Mouse (Mus musculus) adrenal gland, adult 8-10 months (tissue): Measurements from ENCODE around the gene Pip4k2a. TPM values are rescaled to one million over a fixed set of nuclear protein-coding genes. Genes with fewer than 3 reads are reported as not detected.

Experiments used
- DNase-seq: peaks from one replicate; pipeline ENCODE4 v3.0.0; 2022
- total RNA-seq, 4 experiments: library from RNA; stranded (reverse); gene quantifications; 2 replicates each; pipeline ENCODE4 v1.2.4; 2022

The Pip4k2a gene
- total RNA-seq, 4 experiments from 2014 or later: 35.3 to 46.5 (median 39.4) TPM

GRCm38 (mm10) chr2:18979046-18979445 lies 18.9 kb downstream of the Pip4k2a start:
- DNase-seq: no peak

GRCm38 (mm10) chr2:18977201-18977805 lies 20.6 kb downstream of the Pip4k2a start:
- DNase-seq: no peak

- no peak for DNase-seq
Measured at GRCm38 (mm10) chr2:18976175-18976574, 21.8 kb downstream of the Pip4k2a start.

GRCm38 (mm10) chr2:18974882-18975645 lies 22.9 kb downstream of the Pip4k2a start:
- DNase-seq: no peak

- no peak for DNase-seq
Measured at GRCm38 (mm10) chr2:18971564-18971963, 26.4 kb downstream of the Pip4k2a start.

- no peak for DNase-seq
Measured at GRCm38 (mm10) chr2:18970461-18970860, 27.5 kb downstream of the Pip4k2a start.

- no peak for DNase-seq
Measured at GRCm38 (mm10) chr2:18969066-18969681, 28.8 kb downstream of the Pip4k2a start.

GRCm38 (mm10) chr2:18967451-18968063 lies 30.4 kb downstream of the Pip4k2a start:
- DNase-seq: no peak

GRCm38 (mm10) chr2:18966566-18966965 lies 31.4 kb downstream of the Pip4k2a start:
- no peak for DNase-seq

- DNase-seq: no peak
Measured at GRCm38 (mm10) chr2:18965950-18966349, 32.0 kb downstream of the Pip4k2a start.

- no peak for DNase-seq
Measured at GRCm38 (mm10) chr2:18965108-18965507, 32.8 kb downstream of the Pip4k2a start.

- DNase-seq: no peak
Measured at GRCm38 (mm10) chr2:18963286-18964040, 34.5 kb downstream of the Pip4k2a start.

GRCm38 (mm10) chr2:18962502-18962901 lies 35.4 kb downstream of the Pip4k2a start:
- no peak for DNase-seq

GRCm38 (mm10) chr2:18960376-18960973 lies 37.5 kb downstream of the Pip4k2a start:
- DNase-seq: no peak

GRCm38 (mm10) chr2:18959558-18959957 lies 38.4 kb downstream of the Pip4k2a start:
- no peak for DNase-seq

GRCm38 (mm10) chr2:18959008-18959407 lies 38.9 kb downstream of the Pip4k2a start:
- DNase-seq: no peak

GRCm38 (mm10) chr2:18958501-18958900 lies 39.4 kb downstream of the Pip4k2a start:
- no peak for DNase-seq

- DNase-seq: no peak
Measured at GRCm38 (mm10) chr2:18958044-18958443, 39.9 kb downstream of the Pip4k2a start.

- no peak for DNase-seq
Measured at GRCm38 (mm10) chr2:18957459-18957858, 40.5 kb downstream of the Pip4k2a start.

- DNase-seq: no peak
Measured at GRCm38 (mm10) chr2:18956945-18957344, 41.0 kb downstream of the Pip4k2a start.

- DNase-seq: no peak
Measured at GRCm38 (mm10) chr2:18956424-18956823, 41.5 kb downstream of the Pip4k2a start.

- no peak for DNase-seq
Measured at GRCm38 (mm10) chr2:18955671-18956070, 42.3 kb downstream of the Pip4k2a start.
